Mouse (Mus musculus) right cerebral cortex, postnatal 25 days (tissue): ENCODE data around the gene Gm49450.
"Not testable (repeated sequence)": the region's sequence is repeated elsewhere in the genome, so short reads cannot be mapped to it uniquely, and the experiment has no call there.

ENCODE experiments used
- DNase-seq: peaks from one replicate; pipeline ENCODE4 v3.0.0; 2022

Gene Gm49450

DNA sequence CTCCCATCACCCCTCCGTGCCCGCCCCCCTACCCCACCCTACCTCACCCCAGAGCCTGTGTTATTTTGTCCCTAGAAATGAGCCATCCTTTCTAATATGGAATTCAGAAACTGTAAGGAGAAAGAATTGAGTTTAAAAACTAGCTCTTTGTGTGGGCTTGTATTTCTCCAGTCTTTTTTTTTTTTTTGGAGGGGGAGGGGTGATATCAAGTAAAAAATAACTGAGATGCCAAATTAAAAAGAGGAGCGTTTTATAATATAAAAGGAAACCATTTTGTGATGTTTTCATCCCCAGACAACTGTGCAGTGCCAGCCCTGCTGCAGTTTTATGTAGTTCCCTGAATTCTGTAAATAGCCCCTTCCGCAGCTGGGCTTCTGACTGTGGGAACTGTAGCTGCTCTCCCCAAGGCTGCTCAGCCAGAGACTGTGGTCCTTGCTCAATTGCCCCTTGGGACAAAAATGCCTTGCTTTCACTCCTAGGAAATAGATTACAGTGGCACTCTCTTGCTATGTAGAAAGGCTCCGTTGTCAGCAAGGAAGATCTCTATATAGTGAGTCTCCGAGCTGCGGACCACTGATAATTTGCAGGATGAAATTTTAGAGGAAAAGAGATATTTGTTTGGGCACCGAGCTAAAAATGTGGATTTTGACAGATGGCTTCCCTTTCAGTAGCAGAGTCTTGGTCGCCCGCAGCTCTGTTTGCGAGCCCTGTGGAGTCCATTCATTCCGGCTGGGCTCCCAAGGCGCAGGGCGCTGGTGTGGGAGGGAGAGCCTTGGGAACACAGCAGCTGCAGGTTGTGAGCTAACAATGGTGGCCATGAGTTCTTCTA lies 1.3 kb upstream of the Gm49450 start:
- peak; percentile 60 for DNase-seq

DNA sequence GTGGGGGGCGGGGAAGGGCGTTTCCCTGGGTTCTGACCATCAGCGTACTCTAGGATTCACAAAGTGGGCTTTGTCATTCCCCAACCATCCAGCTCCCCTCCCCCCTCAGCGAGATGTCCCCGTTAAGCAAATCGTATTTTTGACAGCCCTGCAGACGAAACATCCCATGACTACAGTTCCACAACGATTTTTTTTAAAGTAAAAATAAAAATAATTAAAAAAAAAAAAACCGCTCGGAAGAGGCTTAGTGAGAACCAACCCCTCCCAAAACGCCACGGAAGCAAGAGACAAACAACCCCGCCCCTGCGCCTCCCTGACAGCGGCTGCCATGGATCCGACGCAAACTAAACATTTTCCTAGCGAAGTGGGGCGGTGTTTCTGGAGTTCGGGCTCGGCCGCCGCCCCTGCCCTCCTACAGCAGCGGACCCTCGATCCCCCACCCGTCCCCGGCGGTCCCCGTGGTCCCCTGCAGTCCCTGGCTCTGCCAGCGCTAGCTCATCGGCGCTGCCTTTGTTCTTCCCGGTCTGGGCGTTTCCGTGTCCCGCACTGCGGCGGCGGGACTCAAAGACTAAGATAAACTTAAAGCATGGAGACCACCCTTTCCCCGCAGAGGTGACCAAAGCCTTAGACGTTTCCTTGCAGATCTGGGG lies 475 bp downstream of the Gm49450 start:
- DNase-seq: peak; percentile 75

DNA sequence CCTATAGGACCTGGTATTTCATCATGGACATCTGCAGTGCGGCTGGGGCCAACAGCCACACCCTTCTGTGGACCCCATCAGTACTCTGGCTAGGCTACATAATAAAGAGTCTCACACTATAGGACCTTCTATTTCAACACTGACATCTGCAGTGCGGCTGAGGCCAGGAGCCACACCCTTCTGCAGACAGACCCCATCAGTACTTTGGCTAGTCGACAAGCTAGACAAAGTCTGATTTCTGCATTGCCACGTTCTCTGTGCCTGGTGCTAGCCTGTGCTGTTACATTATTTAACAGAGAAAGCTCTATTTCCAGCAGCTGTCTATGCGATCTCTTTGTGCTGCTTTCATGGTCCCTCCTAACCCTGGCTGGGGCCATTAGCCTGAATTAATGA lies 1.3 kb downstream of the Gm49450 start:
- no peak for DNase-seq

DNA sequence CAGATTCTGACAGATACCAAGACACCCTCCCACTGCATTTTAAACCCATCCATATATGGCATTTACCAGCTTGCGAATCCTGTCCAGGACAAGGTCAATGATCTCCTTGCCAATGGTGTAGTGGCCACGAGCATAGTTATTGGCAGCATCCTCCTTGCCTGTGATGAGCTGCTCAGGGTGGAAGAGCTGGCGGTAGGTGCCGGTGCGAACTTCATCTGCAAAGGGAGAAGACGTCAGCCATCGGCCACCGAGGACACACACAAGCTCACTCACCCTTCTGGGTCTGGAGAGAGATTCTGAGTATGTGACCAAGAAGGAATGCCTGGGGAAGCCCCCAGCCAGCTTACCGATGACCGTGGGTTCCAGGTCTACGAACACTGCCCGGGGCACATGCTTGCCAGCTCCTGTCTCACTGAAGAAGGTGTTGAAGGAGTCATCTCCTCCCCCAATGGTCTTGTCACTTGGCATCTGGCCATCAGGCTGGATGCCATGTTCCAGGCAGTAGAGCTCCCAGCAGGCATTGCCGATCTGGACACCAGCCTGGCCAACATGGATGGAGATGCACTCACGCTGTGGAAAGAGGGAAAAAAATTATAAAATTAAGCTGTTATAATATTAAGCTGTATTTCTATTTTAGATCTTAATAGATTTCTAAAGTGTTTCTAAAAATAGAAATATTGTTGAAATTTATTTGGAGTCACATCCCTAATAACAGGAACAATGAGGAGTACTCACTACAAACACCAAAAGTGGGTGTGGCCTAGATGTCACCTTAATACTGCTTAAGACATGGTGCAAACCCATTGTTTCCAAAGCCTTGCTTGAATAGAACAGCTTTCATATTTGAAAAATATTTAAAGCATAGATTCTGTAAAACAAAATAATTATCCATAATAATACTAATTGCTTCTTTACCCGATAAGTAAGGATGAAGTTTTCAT lies 2.0 kb downstream of the Gm49450 start:
- not testable (repeated sequence) for DNase-seq

DNA sequence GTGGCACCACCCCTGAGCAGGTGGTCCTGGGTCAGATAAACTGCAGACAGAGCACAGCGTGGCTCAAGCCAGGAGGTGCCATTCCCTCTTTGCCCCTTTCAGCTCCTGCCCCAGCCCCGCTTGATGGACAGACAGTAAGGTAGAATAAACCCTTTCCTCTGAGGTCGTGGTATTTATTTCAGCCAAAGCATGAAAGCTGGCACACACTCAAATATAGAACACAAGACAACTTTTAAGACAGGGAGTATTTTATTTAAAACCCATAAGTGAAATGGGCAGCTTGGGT lies 3.8 kb downstream of the Gm49450 start:
- no peak for DNase-seq

DNA sequence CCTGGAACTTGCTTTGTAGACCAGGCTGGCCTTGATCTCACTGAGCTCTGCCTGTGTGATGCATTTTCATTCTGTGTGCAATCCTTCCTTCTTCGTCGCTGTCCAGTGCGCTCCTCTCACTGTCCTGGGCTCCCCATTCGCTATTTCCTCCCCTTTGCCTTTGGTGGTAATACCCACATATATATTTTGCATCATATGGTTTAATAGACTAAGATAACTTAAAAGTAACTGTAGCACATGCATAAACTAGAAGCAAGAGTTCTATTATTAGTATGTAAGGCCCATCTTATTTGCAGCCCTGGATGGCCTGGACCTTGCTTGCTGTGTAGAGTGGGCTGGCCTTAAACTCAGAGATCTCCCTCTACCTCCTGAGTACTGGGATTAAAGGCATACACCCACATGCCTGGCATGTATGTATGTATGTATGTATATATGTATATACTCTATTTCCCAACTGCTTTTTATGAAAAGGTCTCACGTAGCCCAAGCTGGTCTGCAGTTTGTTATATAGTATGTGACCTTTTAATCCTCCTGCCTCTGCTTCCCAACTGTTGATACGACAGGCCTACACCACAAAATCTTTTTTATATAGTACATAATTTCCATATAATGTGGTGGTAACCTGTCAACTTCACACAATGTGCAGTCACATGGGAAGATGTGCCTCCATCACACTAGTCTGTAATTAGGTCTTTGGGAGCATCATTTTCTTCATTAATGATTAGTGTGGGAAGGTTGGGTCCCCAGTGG lies 4.3 kb downstream of the Gm49450 start:
- DNase-seq: no peak

DNA sequence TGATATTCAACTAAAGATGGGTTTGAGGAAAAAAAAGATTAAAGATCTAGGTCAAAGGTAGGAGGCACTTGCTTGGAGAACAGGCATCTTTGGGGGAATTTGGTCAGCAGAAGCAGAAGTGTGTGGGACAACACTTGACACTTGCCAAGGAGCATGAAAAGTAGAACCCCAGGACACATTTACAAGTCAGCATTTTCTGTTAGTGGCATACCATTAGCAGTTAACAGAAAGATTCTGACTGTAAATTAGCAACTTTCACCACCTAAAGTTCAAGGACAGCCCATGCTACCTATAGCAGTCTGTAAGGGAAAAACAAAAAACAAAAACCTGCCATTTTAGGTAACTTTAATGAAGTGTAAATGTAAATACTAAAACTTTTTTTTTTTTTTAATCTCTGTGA lies 5.0 kb downstream of the Gm49450 start:
- DNase-seq: no peak

DNA sequence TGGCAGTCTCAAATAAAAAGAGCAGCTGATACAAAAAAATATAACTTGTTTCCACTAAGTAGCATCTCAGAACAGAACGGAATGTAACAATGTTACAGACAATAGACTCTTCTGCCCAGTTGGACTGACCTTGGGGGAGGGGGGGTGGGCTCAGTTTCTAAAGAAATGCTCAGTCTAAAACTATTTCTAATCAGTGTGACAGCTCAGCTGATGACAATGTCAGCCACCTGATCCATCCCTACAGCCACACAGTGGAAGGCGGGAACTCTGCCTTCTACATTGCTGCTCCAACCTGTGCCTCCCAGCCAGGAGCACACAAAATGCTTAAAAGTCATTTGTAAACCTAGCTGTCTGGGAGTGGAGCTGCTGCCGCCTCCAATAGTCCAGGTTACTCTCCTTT lies 5.5 kb downstream of the Gm49450 start:
- no peak for DNase-seq

DNA sequence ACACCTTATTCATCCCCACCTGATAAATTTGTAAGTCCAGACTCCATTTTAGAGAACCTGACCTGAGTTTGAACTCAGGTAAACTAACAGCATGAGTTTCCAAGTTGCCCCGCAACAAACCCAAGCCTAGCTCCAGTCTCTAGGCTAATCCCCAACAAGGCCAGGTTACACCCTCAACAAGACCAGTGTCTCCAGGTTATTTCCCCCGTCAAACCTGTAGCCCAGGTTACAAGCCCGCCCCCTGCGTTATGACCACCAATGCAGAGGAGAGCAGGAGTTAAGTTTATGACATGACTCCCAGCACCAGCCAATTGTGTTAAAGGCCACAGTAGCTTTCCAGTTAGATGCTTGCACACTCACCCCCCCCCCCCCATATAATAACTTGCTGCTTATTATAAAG lies 10.2 kb downstream of the Gm49450 start:
- no peak for DNase-seq

DNA sequence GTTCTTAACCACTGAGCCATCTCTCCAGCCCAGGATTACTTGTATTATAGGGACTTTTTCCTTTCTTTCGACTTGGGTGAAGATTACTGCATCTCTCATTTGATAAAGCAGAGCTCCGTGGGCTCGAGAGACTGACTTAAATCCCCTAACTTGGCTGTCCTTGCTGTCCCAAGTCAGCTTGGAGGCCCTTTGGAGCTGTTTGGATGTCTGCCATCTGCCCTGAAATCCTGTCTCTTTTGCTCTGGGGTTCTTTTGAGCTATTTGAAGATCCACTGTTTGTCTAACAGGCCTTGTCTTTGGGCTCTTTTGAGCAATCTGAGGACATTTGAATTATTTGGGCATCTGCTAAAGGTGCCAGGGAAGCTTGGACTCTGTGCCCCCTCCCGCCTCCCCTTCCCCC lies 11.3 kb downstream of the Gm49450 start:
- DNase-seq: no peak

DNA sequence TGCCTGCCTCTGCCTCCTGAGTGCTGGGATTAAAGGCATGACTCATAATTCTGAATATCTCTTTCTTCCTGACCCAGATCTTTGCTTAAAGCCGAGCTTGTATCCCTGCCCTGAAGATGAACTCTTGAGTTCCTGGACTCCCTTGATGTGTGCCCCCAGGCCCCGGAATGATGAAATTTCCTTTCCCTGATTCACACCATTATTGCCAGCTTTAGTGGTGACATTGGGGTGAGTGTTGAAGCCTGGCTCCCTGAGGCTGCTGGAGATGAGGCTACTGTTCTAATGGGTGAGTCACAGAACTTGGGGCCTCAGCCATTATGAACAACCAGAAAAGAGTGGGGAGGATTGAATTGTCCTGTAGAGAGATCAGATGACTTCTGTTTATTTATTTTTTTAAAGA lies 11.8 kb downstream of the Gm49450 start:
- DNase-seq: no peak

DNA sequence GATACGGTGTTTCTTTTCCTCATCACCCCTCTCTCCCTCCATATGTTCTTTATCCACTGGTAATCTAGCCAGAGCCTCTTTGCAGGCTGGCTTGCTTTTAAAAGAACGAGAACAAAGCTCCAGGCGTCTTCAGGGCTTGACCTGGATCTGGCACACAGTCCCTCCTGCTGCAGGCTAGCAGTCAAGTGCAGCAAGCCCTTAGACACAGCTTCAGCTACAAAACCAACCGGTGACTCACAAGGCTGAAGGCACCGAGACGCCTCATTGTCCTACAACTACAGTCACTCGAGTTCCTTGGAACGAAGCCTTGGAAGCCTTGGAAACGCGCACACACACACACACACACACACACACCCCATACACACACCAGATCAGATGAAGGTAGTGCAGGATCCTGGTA lies 12.5 kb downstream of the Gm49450 start:
- no peak for DNase-seq

DNA sequence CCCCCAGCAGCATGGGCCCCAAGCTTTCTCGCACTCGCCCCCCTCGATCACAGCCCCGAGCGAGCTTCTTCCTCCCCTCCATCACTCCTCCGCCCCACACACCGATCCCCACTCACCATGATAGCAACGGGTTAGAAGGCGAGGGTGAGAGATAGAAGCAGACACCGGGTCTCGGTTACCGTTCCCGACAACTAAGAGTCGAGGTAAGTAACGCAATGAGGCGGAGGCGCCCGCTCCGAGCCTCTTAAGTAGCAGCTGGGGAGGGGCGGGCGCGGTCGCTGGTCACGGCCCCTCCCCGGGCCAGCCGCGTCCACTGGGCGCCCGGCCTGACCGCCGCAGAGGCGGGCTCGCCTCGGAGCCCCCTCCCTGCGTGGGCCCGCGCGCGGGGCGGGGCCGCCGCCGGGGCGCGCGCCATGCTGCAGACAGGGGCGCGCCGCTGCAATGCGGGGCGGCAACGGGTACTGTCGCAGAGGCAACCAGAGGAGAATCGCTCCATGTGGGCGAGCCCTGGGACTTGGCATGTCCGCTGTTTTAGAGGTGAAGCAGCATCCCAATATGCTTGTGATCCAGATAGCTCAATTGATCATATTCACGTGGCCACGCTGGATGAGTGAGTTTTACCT lies 19.0 kb downstream of the Gm49450 start, which contains the start of gene Tuba1b:
TSS of gene Tuba1b (minus strand) at position 349 of the 623 bp plus-strand sequence.
- DNase-seq: peak; percentile 95

DNA sequence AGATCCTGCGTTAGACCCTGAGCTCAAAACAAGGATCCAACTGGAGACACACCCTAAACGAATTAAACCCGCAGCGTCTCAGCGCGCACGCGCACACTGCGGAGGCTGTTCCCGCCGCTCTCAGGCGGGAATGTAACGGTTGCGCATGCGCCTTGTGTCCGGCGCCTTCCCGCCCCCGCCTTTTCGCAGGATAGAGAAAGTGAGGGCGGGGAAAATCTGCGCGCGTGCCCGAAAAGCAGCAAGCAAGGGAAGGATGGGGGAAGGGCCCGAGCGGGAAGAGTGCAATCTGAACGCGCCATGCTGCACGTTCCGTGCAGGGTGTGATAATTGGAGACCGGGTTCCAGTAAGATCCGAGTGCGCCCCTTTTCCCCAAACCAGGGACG lies 19.5 kb downstream of the Gm49450 start:
- DNase-seq: peak; percentile 95

DNA sequence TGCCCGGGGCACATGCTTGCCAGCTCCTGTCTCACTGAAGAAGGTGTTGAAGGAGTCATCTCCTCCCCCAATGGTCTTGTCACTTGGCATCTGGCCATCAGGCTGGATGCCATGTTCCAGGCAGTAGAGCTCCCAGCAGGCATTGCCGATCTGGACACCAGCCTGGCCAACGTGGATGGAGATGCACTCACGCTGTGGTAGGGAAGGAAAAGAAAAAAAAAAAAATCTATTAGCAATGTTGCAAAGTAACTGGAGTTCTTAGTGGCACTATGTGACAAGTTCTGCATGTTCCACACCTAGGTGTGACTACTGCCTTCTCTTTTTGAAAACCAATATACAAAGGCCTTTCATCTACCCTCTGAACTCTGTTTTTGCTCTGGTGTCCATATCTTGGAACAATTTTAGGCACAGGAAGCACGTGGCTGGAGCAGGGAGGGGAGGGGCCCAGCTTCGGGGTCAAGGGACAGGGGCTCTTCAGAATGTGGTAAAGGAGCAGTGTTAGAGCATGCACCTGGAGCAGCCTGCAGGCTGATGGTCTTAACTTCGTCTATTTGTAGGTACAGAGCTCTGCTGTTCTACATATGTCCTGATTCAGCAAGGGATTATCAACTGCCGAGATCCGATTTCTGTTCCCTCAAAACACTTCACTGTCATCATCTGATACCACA lies 20.2 kb downstream of the Gm49450 start:
- DNase-seq: not testable (repeated sequence)

DNA sequence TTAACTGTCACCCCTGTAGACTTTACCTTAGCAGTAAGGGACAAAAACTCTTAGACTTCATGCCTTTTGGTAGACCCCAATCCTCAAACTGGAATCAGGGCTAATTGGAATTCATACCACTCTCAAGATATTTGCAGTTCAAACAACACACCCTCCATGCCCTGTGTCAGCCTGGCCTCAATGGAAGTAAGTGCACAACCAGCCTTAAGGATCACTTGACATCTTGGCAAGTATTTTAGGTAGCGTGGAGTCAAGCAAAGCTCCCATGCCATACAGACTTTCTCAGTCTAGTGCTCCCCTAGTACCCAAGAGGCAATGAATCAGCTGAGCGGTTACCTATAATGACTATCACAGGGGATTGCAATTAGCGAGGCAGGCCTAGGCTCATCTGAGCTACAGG lies 22.4 kb downstream of the Gm49450 start:
- no peak for DNase-seq

DNA sequence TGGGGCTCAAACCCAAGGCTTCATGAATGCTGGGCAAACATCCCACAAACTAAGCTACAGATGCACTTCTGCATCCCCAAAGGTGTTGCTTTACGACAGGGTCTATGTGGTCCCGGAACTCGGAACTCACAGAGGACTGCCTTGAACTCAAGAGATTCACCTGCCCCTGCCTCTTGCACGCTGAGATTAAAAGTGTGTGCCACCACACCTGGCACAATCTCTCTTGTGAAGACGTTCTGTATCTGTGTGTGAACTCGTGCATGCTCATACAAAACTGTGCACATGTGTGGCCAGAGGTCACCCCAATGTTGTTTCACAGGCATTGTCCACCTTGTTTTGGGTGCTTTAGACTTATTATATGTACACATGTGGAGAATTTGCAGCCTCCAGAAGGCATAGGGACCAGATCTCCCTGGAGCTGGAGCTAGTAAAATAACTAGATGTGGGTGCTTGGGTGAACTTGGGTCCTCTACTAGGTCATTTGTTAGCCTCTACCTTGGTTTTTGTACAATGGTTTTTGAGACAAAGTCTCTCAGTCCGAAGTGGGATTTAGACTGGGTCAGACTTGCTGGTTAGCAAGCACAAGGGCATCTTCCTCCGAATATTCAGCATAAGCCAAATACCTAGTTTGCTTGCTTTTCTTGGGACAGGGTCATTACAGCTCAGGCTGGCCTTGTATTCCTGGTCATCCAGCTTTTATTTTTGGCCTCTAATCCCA lies 23.2 kb downstream of the Gm49450 start:
- no peak for DNase-seq

DNA sequence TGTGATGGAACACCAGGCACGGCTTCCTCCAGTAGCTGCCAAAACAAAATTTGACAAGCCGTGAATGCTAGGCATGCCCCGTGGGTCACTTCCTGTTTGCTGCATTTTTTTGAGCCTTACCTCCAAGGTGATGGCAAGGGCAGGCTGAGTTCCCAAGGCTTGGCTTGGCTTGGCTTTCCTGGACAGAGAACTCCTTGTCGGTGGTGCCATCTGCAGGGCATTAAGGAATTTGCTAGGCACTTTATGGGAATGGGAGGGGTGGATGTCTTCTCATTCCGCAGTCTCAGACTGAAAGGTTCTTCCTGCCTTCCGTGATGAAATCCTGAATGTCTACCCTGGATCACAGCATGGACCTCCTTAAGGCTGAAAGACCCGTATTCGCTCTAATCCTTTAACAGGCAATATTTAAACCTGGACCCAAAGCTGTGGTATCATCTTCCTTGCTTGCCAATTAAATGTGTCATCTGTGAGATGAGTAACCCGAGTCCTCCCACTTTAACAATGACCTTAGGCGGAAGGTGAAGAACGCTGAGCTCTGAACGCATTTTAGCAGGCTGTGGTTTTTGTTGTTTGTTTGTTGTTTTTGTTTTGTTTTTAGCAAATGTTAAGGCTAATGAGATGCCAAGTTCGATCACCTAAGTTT lies 24.6 kb downstream of the Gm49450 start:
- peak; percentile 61 for DNase-seq

DNA sequence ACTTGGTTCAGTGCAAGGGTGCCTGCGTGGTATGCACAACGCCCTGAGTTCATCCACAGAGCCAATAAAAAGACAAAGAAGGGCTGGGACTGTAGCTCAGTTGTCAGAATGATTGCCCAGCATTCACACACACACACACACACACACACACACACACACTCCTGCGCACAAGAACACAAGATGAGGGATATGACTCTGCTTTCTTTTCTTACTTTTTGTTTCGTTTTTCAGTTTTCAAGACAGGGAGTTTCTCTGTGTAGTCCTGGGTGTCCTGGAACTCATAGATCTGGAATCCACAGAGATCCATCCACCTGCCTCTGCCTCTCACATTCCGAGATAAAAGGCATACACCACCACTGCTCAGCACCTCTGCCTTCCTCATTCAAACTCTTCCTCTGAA lies 25.8 kb downstream of the Gm49450 start:
- DNase-seq: no peak

DNA sequence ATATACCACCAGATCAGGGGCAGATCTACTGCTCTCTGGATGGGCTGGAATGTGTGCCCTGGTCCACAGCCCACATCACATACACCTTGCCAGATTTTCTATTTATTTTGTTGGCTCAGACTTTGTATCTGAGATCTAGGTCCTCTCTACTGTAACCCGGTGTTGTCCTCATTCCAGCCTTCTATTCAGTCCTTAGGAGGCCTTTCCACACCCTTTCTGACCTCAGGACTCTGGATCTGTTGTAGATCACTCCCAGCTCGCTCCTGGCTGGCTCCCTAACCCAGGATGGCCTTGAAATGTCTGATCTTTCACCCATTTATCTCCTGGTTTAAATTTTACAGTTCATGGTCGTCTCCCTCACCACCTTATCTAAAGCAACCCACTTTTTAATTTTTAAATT lies 28.7 kb downstream of the Gm49450 start:
- no peak for DNase-seq
